Mouse (Mus musculus) spleen, adult 2 months (tissue): ENCODE measurements around the gene Krtap5-1. TPM values are rescaled to one million over a fixed set of nuclear protein-coding genes. Genes with fewer than 3 reads are reported as not detected.
"Not testable (repeated sequence)": the region's sequence is repeated elsewhere in the genome, so short reads cannot be mapped to it uniquely, and the experiment has no call there.

Source experiments
- DNase-seq, 2 experiments: peaks; one replicate each; pipeline versions ENCODE4 v3.0.0 to v3.0.0-alpha.2; 2012 to 2021; ENCODE audit warnings: low spot score in 2 of 2, low read depth in 1 of 2
- H3K27ac ChIP-seq: fragments of 200-500 bp; 2 replicates; pipeline ENCODE4 v1.5.1; 2012; ENCODE audit warnings: low read length, inconsistent platforms; ENCODE audit not compliant: insufficient read depth
- H3K27me3 ChIP-seq: fragments of 200-500 bp; 2 replicates; pipeline ENCODE4 v1.6.1; 2012; ENCODE audit warnings: mild to moderate bottlenecking, moderate library complexity, low read length, inconsistent platforms; ENCODE audit not compliant: control insufficient read depth, insufficient read depth
- H3K36me3 ChIP-seq: fragments of 200-500 bp; 2 replicates; pipeline ENCODE4 v1.6.1; 2012; ENCODE audit warnings: mild to moderate bottlenecking, low read length, inconsistent platforms; ENCODE audit not compliant: control insufficient read depth, insufficient read depth
- H3K4me1 ChIP-seq: fragments of 200-500 bp; 2 replicates; pipeline ENCODE4 v1.6.1; 2011; ENCODE audit warnings: inconsistent platforms; ENCODE audit not compliant: control insufficient read depth, insufficient read depth, insufficient read length
- H3K4me3 ChIP-seq: fragments of 200-500 bp; 2 replicates; pipeline ENCODE4 v1.5.1; 2011; ENCODE audit warnings: mild to moderate bottlenecking, inconsistent platforms; ENCODE audit not compliant: insufficient read depth, insufficient read length; ENCODE audit errors: extremely low read depth
- CTCF ChIP-seq: fragments of 200-500 bp; IDR thresholded peaks from 2 replicates; pipeline ENCODE4 v1.5.1; 2011; ENCODE audit warnings: mild to moderate bottlenecking, inconsistent platforms; ENCODE audit not compliant: insufficient read depth, insufficient read length, insufficient replicate concordance; ENCODE audit errors: extremely low read depth
- POLR2A ChIP-seq: fragments of 200-500 bp; IDR thresholded peaks from 2 replicates; pipeline ENCODE4 v1.6.1; 2011; ENCODE audit warnings: low read depth, low read length, inconsistent platforms
- WGBS: fragments of 180-500 bp; shearing (Covaris S2); methylation state at CpG from one replicate; pipeline ENCODE4 v1.1.7; 2018; 5-methylcytosine and 5-hydroxymethylcytosine counted together
- polyA plus RNA-seq: library from polyadenylated mRNA; depleted of rRNA; stranded (reverse); fragments of >200 nt; gene quantifications from 2 replicates; pipeline ENCODE4 v1.2.3, GENCODE M21; 2012

The Krtap5-1 gene
- polyA plus RNA-seq, 1 experiment, result not detected

- no peak for DNase-seq
- Histone ChIP-seq H3K27ac (no peak overlapping the region), H3K27me3 (no peaks in the 10 kb centered on the region), H3K36me3 (no peaks in the 10 kb centered on the region), H3K4me3 (no peak overlapping the region), H3K4me1 (no peaks in the 10 kb centered on the region)
- 31% methylated on average over 2 of the region's 2 CpGs for WGBS
- no peak for TF ChIP-seq CTCF
- TF ChIP-seq POLR2A, result no peak
Observed at GRCm38 (mm10) chr7:142320906-142321305, 24.0 kb upstream of the Krtap5-1 start.

GRCm38 (mm10) chr7:142319124-142319523, 22.2 kb upstream of the Krtap5-1 start:
- Histone ChIP-seq H3K36me3 (no peaks in the 10 kb centered on the region), H3K27ac (no peak overlapping the region), H3K27me3 (no peaks in the 10 kb centered on the region), H3K4me1 (no peaks in the 10 kb centered on the region), H3K4me3 (no peak overlapping the region)
- TF ChIP-seq CTCF (no peak), POLR2A (no peak)
- no peak for DNase-seq
- 92% methylated on average over 11 of the region's 11 CpGs for WGBS

DNA sequence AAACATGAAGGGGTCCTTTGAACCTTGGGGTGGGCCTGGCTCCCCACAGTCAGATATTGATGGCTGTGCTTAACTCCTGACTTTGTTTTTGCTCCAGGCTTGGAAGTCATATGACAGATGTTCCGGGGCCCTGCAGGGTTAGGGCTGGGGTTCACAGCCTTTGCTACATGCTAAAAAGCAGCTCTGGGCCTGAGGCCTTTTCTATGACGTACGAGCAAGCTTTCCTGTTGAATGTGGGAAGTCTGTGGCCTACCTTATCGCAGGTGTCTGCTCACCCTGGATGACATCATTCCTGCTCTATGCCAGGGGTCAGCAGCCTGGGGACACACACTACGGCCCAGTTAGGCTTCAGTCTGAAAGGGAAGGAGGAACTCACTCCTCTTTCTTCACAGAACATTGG, 20.3 kb upstream of the Krtap5-1 start:
- no peak overlapping the region for H3K27ac ChIP-seq
- TF ChIP-seq POLR2A (no peak), CTCF (no peak)
- WGBS, result 77% methylated on average over 5 of the region's 5 CpGs

GRCm38 (mm10) chr7:142316558-142316957, 19.6 kb upstream of the Krtap5-1 start:
- Histone ChIP-seq H3K27me3 (no peaks in the 10 kb centered on the region), H3K27ac (no peak overlapping the region), H3K36me3 (no peaks in the 10 kb centered on the region), H3K4me1 (no peaks in the 10 kb centered on the region), H3K4me3 (no peak overlapping the region)
- 52% methylated on average over 6 of the region's 6 CpGs for WGBS
- DNase-seq, result no peak
- no peak for TF ChIP-seq POLR2A
- peak; percentile 33; the same call in 1 of the 2 replicates for TF ChIP-seq CTCF

More for the DNA sequence above, 20.3 kb upstream of the Krtap5-1 start:
- H3K27me3 ChIP-seq, result no peaks in the 10 kb centered on the region
- H3K4me1 ChIP-seq, result no peaks in the 10 kb centered on the region
- no peak for DNase-seq
- no peaks in the 10 kb centered on the region for H3K36me3 ChIP-seq
- no peak overlapping the region for H3K4me3 ChIP-seq

DNA sequence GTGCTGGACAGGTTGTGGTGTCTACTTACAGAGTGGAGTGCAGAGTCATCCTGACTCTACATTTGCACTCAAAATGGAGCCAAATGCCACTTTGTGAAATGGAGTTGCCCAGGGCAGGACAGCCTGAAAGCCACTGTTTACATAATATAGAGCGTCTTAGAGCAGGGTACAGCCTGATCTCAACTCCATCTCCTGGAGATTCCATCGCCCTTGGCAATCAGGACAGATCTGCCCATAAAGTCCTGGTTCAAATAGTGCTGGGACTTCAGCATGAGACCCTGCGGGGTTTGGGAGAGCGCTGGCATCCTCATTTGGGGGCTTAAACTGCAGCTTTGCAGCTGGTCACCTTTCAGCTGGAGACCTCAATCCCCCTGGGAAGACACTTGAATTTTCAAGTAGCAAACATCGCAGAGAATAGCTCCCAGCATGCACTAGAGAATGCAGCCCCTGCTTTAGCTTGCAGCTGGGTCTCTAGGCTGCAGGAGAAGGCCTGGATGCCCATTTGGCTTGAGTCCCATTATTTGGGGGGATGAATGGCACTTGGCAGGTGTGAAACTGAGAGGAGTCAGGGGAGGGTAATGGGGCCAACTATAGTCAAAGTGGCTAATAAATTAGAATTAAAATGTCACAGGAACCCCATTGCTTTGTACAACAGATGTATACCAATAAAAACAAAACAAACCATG, 17.8 kb upstream of the Krtap5-1 start:
- no peak for DNase-seq
- Histone ChIP-seq H3K36me3 (no peaks in the 10 kb centered on the region), H3K4me3 (no peak overlapping the region), H3K27ac (no peak overlapping the region), H3K27me3 (no peaks in the 10 kb centered on the region), H3K4me1 (no peaks in the 10 kb centered on the region)
- 70% methylated on average over 5 of the region's 5 CpGs for WGBS
- TF ChIP-seq POLR2A (no peak), CTCF (no peak)

- 96% methylated on average over 1 of the region's 1 CpGs for WGBS
- H3K36me3 ChIP-seq, H3K27ac ChIP-seq, H3K27me3 ChIP-seq, DNase-seq, H3K4me3 ChIP-seq, H3K4me1 ChIP-seq: not testable (repeated sequence)
Observed at GRCm38 (mm10) chr7:142303929-142304328, 7.0 kb upstream of the Krtap5-1 start.

GRCm38 (mm10) chr7:142303249-142303648, 6.3 kb upstream of the Krtap5-1 start, which contains the start of gene Krtap5-4:
Gene Krtap5-4, plus strand, starts transcription at chr7:142303549.
- H3K27me3 ChIP-seq, result no peaks in the 10 kb centered on the region
- no peak within 1 kb of the TSS for H3K4me3 ChIP-seq
- TF ChIP-seq CTCF (no peak), POLR2A (no peak)
- no peak for DNase-seq
- no peak within 1 kb of the TSS for H3K27ac ChIP-seq
- 38% methylated on average over 3 of the region's 3 CpGs for WGBS
- no peaks in the 10 kb centered on the region for H3K4me1 ChIP-seq
- no peaks in the 10 kb centered on the region for H3K36me3 ChIP-seq

DNA sequence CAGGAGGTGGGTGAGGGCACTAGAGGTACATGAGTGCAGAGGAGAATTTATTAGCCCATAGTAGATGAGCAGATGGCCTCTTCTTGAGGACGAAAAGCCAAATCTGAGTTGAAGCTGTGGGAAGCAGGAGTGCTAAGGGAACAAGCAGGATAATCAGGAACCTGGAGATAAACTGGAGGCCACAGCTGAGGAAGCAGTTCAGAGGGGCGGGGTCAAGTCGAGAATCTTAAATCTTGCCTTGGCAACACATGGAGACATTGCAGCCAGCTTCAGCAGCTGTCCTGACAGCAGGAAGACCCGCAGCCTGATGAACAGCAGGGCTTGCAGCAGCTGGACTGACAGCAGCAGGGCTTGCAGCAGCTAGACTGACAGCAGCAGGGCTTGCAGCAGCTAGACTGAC, 810 bp downstream of the Krtap5-1 start:
- H3K4me3 ChIP-seq, H3K36me3 ChIP-seq, DNase-seq, H3K27ac ChIP-seq, H3K4me1 ChIP-seq, H3K27me3 ChIP-seq: not testable (repeated sequence)
- 32% methylated on average over 4 of the region's 4 CpGs for WGBS
